Mouse (Mus musculus) embryo, embryonic 10.5 days (tissue): ENCODE results near the gene Icam1.
A peak's percentile ranks its signal among the peaks of the same experiment; 100 is the strongest.

Experiments used
- DNase-seq: peaks from one replicate; pipeline ENCODE4 v3.0.0-alpha.2; 2015; ENCODE audit warnings: low spot score

The Icam1 gene

DNA sequence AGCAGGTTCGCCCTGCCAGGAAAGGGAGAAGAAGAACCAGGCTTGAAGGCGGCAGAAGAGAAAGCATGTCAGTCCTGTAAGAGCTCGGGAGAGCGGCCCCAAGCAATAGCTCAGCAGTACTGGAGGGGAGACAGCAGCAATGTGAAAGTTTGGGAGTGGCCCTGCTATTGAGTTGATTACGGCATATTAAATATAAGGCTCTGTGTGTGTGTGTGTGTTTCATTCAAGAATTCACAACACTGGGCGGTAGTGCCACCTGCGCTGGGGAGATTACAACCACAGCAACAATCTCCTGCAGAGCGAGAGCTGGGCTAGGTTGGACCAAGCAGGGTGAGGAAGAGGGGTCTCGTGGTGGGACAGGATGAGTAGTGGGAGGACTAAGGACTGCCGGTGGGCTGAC, 35.8 kb downstream of the Icam1 start:
- no peak for DNase-seq

- no peak for DNase-seq
Measured at GRCm38 (mm10) chr9:21062928-21063327, 47.1 kb downstream of the Icam1 start.

DNA sequence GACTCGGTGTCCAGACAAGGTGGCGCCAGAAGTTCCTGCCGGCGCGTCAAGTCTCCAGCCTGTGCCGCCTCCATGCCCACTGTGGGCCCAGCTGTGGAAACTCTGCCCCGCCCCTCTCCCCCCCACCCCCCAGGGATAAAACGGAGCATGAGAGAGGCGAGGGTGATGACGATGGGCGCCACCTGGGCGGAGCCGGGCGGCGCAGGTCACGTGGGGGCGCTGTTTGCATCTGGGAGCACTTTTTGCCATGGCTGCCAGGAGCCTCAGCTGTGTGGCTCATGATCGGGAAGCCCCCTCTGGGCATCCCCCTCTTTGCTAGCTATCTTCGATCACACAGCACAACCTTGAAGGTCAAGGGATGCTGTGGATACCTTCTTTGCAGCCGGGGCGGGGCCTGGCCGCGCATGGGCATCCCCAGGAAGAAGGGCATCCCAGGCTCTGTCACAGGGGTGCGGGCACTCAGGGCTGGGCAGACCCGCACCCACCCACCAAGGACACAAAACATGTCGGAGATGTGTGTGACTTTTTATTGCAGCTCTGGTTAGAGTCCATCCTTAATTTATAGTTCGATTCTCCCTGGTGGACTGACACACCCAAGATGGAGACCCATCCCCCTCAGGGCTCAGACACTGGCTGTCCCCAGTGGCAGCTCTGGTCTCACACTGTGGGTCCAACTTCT, 51.4 kb downstream of the Icam1 start, which contains the start of gene Zglp1:
TSS of gene Zglp1 (minus strand) at position 88 of the 679 bp plus-strand sequence.
- no peak for DNase-seq

DNA sequence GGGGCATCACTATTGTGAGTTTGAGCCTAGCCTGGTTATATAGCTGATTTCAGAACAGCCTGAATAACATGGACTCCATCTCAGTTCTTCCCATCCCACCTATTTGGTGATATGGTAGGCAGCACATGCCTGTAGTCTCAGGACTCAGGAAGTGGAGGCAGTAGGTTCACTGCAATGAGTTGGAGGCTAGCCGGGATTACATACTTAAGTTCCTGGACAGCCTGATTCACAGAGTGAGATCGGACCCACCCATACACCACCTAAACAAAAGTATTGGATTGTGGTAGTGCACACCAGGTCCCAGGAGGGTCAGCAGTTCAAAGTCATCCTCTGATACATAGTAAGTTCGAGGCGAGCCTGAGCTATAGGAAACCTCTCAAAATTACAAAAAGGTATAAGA, 56.9 kb downstream of the Icam1 start:
- DNase-seq, result peak; percentile 36

DNA sequence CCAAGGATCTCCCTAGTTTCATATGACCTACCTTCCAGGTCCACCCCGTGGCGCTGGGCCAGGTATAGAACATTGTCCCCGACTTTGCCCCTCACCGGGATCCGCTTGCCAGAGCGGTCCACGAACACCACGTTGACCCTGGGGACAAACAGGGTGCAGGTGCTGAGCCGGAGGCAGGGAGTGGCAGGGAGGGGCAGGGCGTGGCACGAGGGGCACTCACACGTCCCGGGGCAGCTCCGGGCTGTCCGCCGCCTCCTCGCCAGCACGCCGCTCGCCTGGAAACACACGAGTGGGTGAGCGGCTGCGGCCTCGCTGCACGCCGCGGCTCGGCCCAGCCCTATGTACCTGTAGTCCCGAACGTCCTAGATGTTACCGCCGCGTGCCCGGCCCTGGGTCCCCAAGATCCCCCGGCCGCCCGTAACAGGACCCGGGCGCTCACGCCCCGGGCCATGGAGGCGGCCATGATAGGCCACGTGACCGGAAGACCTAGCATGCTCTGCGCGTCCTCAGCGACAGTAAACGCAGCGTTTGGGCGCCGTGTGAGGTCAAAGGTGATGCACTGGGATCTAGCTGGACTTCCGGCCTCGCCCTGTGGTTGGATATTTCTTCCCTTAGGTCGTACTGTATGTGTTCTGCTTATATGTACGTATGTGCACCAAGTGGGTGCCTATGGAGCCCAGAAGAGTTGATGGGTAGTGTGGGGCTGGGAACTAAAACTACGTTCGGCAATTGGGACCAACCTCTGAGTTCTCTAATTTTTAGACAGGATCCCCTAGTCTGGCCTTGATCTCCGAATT, 57.5 kb downstream of the Icam1 start, which contains the start of the genes Gm49373 and Fdx1l:
TSS of gene Gm49373 (minus strand) at position 53 of the 797 bp plus-strand sequence.
TSS of gene Fdx1l (minus strand) at position 571 of the 797 bp plus-strand sequence.
- peak; percentile 96 for DNase-seq

GRCm38 (mm10) chr9:21074173-21074572, 58.4 kb downstream of the Icam1 start:
- no peak for DNase-seq

GRCm38 (mm10) chr9:21075625-21076024, 59.8 kb downstream of the Icam1 start:
- no peak for DNase-seq
